Mouse (Mus musculus): Measurements from ENCODE around the gene Fam129a. TPM values are rescaled to one million over a fixed set of nuclear protein-coding genes. Genes with fewer than 3 reads are reported as not detected.

The Fam129a gene
- polyA plus RNA-seq, 1 experiment from 2014 or later: 10.5 TPM

- no peak for ATAC-seq (replicated peaks; ENCODE audit: low FRiP score)
- Histone ChIP-seq H3K4me2 (no peak overlapping the region), H3K36me3 (no peaks in the 10 kb centered on the region), H3K9ac (no peak overlapping the region), H3K4me1 (peaks cover 12% of the 10 kb centered on the region; the same call in 1 of the 2 replicates), H3K27me3 (no peaks in the 10 kb centered on the region), H3K4me3 (replicated peaks) (no peak overlapping the region), H3K9me3 (replicated peaks) (no peaks in the 10 kb centered on the region), H3K27ac (no peak overlapping the region)
- 80% methylated on average over 4 of the region's 4 CpGs for WGBS
These were observed 89.3 kb downstream of the Fam129a start for GRCm38 (mm10) chr1:151660251-151660650.

GRCm38 (mm10) chr1:151660883-151661282 is 89.9 kb downstream of the Fam129a start:
- no peaks in the 10 kb centered on the region for H3K36me3 ChIP-seq
- 89% methylated on average over 6 of the region's 6 CpGs for WGBS
- no peak overlapping the region for H3K9ac ChIP-seq
- ATAC-seq (replicated peaks; ENCODE audit: low FRiP score): no peak
- no peak overlapping the region for H3K27ac ChIP-seq
- H3K4me2 ChIP-seq: no peak overlapping the region
- no peaks in the 10 kb centered on the region for H3K27me3 ChIP-seq
- H3K4me3 ChIP-seq (replicated peaks): no peak overlapping the region
- peaks cover 12% of the 10 kb centered on the region; the same call in 1 of the 2 replicates for H3K4me1 ChIP-seq
- H3K9me3 ChIP-seq (replicated peaks): no peaks in the 10 kb centered on the region

GRCm38 (mm10) chr1:151661684-151662439 is 90.9 kb downstream of the Fam129a start:
- Histone ChIP-seq H3K4me1 (peaks cover 12% of the 10 kb centered on the region; the same call in 1 of the 2 replicates), H3K36me3 (no peaks in the 10 kb centered on the region), H3K9ac (no peak overlapping the region), H3K4me2 (no peak overlapping the region), H3K9me3 (replicated peaks) (no peaks in the 10 kb centered on the region), H3K27ac (no peak overlapping the region), H3K4me3 (replicated peaks) (no peak overlapping the region), H3K27me3 (no peaks in the 10 kb centered on the region)
- WGBS: 83% methylated on average over 7 of the region's 7 CpGs
- ATAC-seq (replicated peaks; ENCODE audit: low FRiP score): no peak

- Histone ChIP-seq H3K9ac (no peak overlapping the region), H3K27me3 (no peaks in the 10 kb centered on the region), H3K36me3 (no peaks in the 10 kb centered on the region), H3K4me2 (no peak overlapping the region), H3K27ac (no peak overlapping the region), H3K9me3 (replicated peaks) (no peaks in the 10 kb centered on the region), H3K4me1 (peaks cover 12% of the 10 kb centered on the region; the same call in 1 of the 2 replicates), H3K4me3 (replicated peaks) (no peak overlapping the region)
- WGBS: 42% methylated on average over 6 of the region's 6 CpGs
- no peak for ATAC-seq (replicated peaks; ENCODE audit: low FRiP score)
These were observed 92.0 kb downstream of the Fam129a start for GRCm38 (mm10) chr1:151662958-151663357.

GRCm38 (mm10) chr1:151664384-151664783 is 93.4 kb downstream of the Fam129a start:
- Histone ChIP-seq H3K36me3 (no peaks in the 10 kb centered on the region), H3K4me2 (no peak overlapping the region), H3K27me3 (no peaks in the 10 kb centered on the region), H3K9me3 (replicated peaks) (no peaks in the 10 kb centered on the region), H3K27ac (no peak overlapping the region), H3K4me3 (replicated peaks) (no peak overlapping the region), H3K4me1 (peaks cover 12% of the 10 kb centered on the region; the same call in 1 of the 2 replicates), H3K9ac (no peak overlapping the region)
- no peak for ATAC-seq (replicated peaks; ENCODE audit: low FRiP score)
- 88% methylated on average over 10 of the region's 10 CpGs for WGBS

- H3K27me3 ChIP-seq: no peaks in the 10 kb centered on the region
- no peak overlapping the region for H3K9ac ChIP-seq
- peaks cover 12% of the 10 kb centered on the region; the same call in 1 of the 2 replicates for H3K4me1 ChIP-seq
- WGBS: 72% methylated on average over 7 of the region's 7 CpGs
- no peak overlapping the region for H3K4me3 ChIP-seq (replicated peaks)
- no peaks in the 10 kb centered on the region for H3K36me3 ChIP-seq
- ATAC-seq (replicated peaks; ENCODE audit: low FRiP score): no peak
- no peak overlapping the region for H3K4me2 ChIP-seq
- no peak overlapping the region for H3K27ac ChIP-seq
- H3K9me3 ChIP-seq (replicated peaks): no peaks in the 10 kb centered on the region
These were observed 93.9 kb downstream of the Fam129a start for GRCm38 (mm10) chr1:151664837-151665431.

- H3K4me1 ChIP-seq: peaks cover 8% of the 10 kb centered on the region; the same call in 1 of the 2 replicates
- no peaks in the 10 kb centered on the region for H3K27me3 ChIP-seq
- H3K9ac ChIP-seq: no peak overlapping the region
- H3K36me3 ChIP-seq: no peaks in the 10 kb centered on the region
- H3K27ac ChIP-seq: no peak overlapping the region
- 83% methylated on average over 10 of the region's 10 CpGs for WGBS
- H3K4me2 ChIP-seq: no peak overlapping the region
- no peak for ATAC-seq (replicated peaks; ENCODE audit: low FRiP score)
- no peaks in the 10 kb centered on the region for H3K9me3 ChIP-seq (replicated peaks)
- H3K4me3 ChIP-seq (replicated peaks): no peak overlapping the region
These were observed 96.5 kb downstream of the Fam129a start for GRCm38 (mm10) chr1:151667351-151668074.

GRCm38 (mm10) chr1:151670006-151670591 is 99.1 kb downstream of the Fam129a start:
- no peak for ATAC-seq (replicated peaks; ENCODE audit: low FRiP score)
- Histone ChIP-seq H3K4me1 (0 out of 2 replicates have a peak, but pooled peaks cover 5% of the 10 kb centered on the region), H3K27ac (no peak overlapping the region), H3K9ac (no peak overlapping the region), H3K27me3 (no peaks in the 10 kb centered on the region), H3K4me2 (no peak overlapping the region), H3K9me3 (replicated peaks) (no peaks in the 10 kb centered on the region), H3K4me3 (replicated peaks) (no peak overlapping the region), H3K36me3 (no peaks in the 10 kb centered on the region)
- WGBS: 82% methylated on average over 9 of the region's 9 CpGs

GRCm38 (mm10) chr1:151675684-151676083 is 104.7 kb downstream of the Fam129a start:
- Histone ChIP-seq H3K36me3 (no peaks in the 10 kb centered on the region), H3K4me3 (replicated peaks) (no peak overlapping the region), H3K9me3 (replicated peaks) (no peaks in the 10 kb centered on the region), H3K4me1 (peaks cover 11% of the 10 kb centered on the region; the same call in 1 of the 2 replicates), H3K9ac (no peak overlapping the region), H3K4me2 (no peak overlapping the region), H3K27me3 (no peaks in the 10 kb centered on the region), H3K27ac (no peak overlapping the region)
- no peak for ATAC-seq (replicated peaks; ENCODE audit: low FRiP score)
- 57% methylated on average over 5 of the region's 5 CpGs for WGBS

GRCm38 (mm10) chr1:151677185-151677809 is 106.3 kb downstream of the Fam129a start:
- ATAC-seq (replicated peaks; ENCODE audit: low FRiP score): peak; percentile 18; the same call in 1 of the 2 replicates
- WGBS: 49% methylated on average over 3 of the region's 4 CpGs

GRCm38 (mm10) chr1:151677975-151678374 is 107.0 kb downstream of the Fam129a start:
- Histone ChIP-seq H3K4me1 (peaks cover 6% of the 10 kb centered on the region; the same call in 1 of the 2 replicates), H3K4me3 (replicated peaks) (no peak overlapping the region), H3K9ac (no peak overlapping the region), H3K4me2 (no peak overlapping the region), H3K27me3 (no peaks in the 10 kb centered on the region), H3K9me3 (replicated peaks) (no peaks in the 10 kb centered on the region), H3K27ac (no peak overlapping the region), H3K36me3 (no peaks in the 10 kb centered on the region)
- no peak for ATAC-seq (replicated peaks; ENCODE audit: low FRiP score)
- WGBS: 56% methylated on average over 4 of the region's 4 CpGs

More at GRCm38 (mm10) chr1:151677185-151677809, 106.3 kb downstream of the Fam129a start:
- Histone ChIP-seq H3K27me3 (no peaks in the 10 kb centered on the region), H3K36me3 (no peaks in the 10 kb centered on the region), H3K9ac (no peak overlapping the region), H3K4me3 (replicated peaks) (no peak overlapping the region), H3K4me2 (no peak overlapping the region), H3K9me3 (replicated peaks) (no peaks in the 10 kb centered on the region), H3K27ac (peak overlapping the region; percentile 45; the same call in 1 of the 2 replicates), H3K4me1 (peaks cover 6% of the 10 kb centered on the region; the same call in 1 of the 2 replicates)
